Mouse (Mus musculus): Measurements from ENCODE around the gene Prkar2a. TPM values are rescaled to one million over a fixed set of nuclear protein-coding genes. Genes with fewer than 3 reads are reported as not detected.

The Prkar2a gene
- polyA plus RNA-seq, 1 experiment = 0.02 TPM

DNA sequence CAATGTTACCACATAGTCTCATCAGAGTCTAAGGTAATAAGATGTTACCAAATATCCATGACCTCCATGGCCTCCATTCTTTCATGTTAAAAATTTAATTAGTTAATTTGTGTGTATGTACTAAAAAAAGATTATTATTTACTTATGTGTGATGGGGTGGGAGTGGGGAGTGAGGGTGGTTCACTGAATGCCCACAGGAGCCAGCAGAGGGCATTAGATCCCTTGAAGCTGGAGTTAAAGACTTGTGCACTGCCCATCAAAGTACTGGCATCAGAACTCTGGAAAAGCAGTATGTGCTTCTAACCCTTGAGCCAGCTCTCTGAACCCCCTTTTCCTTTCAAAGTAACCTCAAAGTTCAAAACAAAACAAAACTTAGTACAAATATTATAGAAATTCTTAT lies 39.9 kb downstream of the Prkar2a start:
- TF ChIP-seq GATA1 (IDR thresholded peaks at IDR 0.05; ENCODE audit: low read length) = no peak

DNA sequence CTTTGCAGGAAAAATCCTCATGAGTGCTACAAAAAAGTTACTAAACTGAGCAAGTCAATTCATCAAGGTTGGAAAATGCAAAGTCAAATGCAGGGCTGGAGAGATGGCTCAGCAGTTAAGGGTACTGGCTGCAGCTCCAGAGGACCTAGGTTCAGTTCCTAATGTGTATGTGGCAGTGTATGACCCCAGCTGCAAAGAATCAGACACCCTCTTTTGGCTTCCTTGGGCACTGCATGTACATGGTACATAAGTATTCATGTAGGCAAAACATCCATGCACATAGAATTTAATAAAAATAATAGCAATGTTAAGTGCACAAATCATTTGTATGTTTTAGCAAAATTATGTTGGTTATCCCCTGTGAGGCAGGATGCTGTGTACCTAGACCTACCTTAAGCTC lies 43.3 kb downstream of the Prkar2a start:
- no peak for TF ChIP-seq GATA1 (IDR thresholded peaks at IDR 0.05; ENCODE audit: low read length)

DNA sequence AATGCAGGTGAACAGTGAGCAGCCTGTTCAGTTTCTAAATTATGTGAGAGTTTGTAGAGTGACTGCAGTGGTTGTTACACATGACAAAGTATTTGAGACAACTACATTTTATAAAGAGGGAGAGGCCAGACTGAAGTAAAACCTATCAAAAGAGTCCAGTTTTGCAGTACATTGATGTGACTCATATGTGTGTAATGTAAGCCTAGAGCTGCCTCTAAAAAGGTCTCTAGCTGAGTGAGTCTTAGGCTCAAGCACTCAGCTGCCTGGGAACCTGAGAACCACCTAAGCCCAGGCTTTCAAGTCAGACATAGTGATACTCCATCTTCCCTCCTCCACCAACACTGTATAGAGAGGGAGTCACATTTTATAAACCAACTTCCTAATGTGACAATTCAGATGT lies 45.5 kb downstream of the Prkar2a start:
- no peak for TF ChIP-seq GATA1 (IDR thresholded peaks at IDR 0.05; ENCODE audit: low read length)

DNA sequence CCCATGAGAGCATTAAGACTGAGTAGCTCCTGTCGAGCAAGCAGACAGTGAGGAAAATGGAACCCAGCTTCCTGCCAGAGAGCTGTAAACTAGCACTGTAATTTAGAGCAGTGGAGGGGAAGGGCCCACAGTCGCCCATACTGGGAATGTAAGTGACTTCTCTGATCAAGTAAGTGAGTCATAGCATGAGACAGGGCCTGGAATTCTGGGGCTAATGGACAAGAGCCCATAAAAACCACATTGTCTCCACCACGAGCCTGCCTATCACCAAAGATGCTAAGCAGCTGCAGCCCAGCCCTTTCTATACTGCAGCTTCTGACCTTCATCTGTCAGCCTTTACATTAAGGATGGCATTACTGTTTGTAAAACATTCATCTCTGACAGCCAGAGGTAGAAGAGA lies 50.1 kb downstream of the Prkar2a start:
- TF ChIP-seq GATA1 (IDR thresholded peaks at IDR 0.05; ENCODE audit: low read length) = no peak

DNA sequence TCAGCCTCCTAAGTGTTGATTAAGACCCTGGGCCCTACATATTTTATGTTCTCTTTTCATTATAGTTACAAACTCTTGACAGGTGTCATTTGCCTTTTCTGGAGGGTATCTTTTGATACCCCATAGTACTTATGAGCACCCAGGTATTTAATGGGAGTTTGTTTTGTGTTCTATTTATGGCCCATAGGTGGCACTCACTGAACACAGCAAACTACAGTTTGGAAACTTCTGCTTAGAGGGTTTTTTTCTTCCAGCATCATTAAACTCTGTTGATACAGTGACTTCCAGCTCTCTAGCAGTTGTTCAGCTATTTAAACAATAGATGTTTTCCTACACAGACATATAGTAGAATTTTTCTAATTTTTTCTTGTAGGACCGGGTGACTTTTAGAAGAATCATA lies 50.9 kb downstream of the Prkar2a start:
- no peak for TF ChIP-seq GATA1 (IDR thresholded peaks at IDR 0.05; ENCODE audit: low read length)

DNA sequence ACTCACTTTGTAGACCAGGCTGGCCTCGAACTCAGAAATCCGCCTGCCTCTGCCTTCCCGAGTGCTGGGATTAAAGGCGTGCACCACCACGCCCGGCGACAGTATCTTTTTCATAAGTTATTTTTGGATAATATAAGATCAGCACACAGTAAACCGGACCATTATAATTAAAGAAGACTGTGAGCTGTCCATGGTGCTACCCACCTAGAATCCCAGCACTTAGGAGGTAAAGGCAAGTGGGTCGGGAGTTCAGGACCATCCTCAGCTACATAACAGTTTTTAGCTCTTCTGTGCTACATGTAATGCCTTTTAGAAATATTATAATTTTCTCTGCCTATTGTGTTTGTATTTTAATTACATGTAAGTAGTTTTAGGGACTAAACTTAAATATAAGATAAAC lies 52.9 kb downstream of the Prkar2a start:
- TF ChIP-seq GATA1 (IDR thresholded peaks at IDR 0.05; ENCODE audit: low read length) = no peak

DNA sequence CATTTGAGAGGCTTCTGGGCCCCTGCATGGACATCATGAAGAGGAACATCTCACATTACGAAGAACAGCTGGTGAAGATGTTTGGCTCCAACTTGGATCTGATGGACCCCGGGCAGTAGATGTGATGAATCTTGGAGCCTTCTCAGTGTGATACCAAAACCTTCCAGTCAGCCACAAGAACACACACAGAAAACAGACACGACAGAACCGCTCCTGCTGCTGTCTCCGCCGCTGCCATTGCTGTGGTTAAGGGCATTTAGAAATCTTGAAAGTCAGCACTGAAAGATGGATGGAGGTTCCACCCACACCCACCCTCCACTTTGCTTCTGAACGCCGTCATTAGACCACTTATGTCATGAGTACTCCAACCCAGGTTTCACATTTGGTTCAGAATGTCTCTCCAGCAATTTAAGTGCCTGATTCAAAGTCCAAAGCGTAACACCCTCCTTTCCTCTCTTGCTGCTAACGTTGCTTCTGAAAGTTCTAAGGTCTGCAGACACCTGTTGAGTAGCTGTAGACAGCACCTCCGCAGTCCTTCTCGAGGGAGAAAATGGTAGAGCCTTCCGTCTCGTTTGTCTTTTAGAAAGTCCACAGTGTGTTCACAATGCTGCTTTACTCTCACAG lies 57.9 kb downstream of the Prkar2a start:
- TF ChIP-seq GATA1 (IDR thresholded peaks at IDR 0.05; ENCODE audit: low read length) = no peak

DNA sequence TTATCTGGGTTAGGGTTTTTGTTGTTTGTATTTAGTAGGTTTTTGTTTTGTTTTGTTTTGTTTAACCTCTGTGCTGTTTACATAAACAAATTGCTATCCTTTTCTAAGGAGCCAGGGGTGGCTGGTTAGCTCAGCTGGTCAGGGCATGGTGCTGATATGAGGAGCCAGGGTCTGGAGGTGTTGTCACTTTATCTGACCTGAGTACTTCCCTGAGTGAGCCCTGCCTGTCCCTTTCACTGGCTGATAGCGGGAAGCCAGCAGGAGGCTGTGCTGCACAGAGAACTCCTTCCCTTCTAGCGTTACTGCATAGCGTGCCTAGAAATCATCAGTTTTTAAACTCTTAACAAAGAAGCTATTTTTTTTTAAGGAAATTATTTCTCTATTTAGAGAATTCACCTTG lies 58.6 kb downstream of the Prkar2a start:
- no peak for TF ChIP-seq GATA1 (IDR thresholded peaks at IDR 0.05; ENCODE audit: low read length)

DNA sequence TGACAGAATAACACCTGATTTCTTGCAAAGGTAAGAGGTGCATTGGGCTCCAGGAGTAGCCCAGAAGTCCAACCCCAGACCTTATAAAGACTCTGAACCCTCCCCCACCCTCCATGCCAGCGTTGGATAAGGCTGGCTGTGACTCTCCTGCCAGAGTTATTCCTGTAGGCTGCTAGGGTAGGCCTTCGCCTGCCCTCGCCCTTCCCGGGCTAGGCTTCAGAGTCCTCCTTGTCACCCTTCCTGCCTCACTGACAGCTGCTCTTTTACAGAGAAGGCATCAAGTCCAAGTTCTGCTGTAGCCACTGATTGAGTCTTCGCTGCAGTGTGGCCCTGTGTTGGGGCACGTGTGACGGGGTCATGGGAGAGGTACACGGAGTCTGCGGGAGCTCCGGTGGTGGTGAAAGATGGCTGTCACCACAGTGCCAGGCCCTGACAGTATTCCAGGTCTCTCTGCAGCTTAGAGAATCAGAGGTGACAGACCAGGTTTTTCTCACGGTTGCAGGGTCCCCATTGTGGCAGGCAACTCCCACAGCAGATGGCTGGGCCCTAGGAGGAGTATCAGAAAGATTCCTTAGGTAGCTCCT lies 59.6 kb downstream of the Prkar2a start:
- TF ChIP-seq GATA1 (IDR thresholded peaks at IDR 0.05; ENCODE audit: low read length) = no peak

DNA sequence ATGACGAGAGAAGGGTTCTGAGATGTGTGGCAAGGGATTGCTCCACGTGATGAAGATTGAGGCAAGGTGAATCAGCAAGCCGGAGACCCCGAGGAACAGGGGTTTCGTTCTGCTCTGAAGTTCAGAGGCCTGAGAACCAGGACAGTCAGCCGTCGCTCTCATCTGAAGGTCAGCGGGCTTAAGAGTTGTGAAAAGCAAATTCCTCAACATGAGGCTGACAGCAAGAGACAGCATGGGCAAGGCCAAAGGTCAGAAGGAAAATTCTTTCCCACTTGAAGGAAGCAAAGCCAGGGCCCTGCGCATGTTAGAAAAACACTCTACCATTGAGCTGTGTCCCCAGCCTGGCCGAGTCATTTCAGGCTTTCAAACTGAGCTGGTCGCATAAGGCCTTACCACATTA lies 61.5 kb downstream of the Prkar2a start:
- TF ChIP-seq GATA1 (IDR thresholded peaks at IDR 0.05; ENCODE audit: low read length) = no peak

DNA sequence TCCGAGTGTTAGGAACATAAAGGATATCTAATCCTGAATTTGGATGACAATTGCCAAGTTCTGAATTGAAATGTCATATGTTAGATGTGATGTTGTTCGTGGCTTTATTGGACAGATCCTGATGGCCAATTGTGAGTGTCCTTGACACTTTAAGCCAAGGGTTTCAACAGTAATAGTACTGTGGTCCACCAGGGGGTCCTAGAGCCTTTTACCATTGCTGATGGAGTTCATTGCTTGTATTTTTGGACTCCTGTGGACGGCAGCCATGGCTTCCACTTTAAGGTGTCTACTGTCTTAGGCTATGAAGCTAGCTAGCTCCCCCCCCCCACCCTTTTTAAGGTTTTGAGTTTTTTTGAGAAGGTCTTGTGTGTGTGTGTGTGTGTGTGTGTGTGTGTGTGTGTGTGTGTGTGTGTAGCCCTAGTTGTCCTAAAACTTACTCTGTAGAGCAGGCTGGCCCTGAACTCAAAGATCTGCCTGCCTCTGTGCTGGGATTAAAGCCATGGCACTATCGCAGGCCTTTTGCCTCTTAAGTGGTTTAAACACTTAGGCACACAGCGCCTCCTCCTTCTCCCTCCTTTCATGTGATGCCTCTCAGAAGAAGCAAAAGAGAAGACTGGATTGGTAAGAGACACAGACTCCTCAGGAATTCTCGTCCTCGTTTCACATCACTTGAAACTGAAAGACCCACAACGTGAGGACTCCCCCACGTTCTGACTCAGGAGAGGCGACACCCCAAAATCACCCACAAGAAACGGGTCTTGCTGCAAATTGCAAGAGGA lies 63.2 kb downstream of the Prkar2a start:
- TF ChIP-seq GATA1 (IDR thresholded peaks at IDR 0.05; ENCODE audit: low read length) = no peak

DNA sequence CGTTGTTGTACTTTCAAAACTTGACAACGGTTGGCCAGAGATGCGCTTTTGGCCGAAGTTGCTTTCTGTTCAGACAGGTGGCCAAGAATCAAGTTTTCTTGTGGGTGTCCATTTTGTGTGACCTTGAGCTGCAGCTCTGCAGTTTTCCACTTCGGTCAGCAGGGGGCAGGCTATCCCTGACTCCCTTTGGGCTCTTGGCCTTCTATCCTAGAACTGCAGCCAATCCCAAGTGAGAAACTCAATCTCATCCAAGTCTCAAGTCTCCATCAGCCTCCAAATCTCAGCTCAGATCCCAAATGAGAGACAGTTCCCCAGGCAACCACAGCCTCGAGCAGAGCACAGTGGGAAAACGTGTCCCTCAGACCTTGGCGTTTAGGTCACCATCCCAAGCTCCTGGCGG lies 64.2 kb downstream of the Prkar2a start:
- no peak for TF ChIP-seq GATA1 (IDR thresholded peaks at IDR 0.05; ENCODE audit: low read length)

DNA sequence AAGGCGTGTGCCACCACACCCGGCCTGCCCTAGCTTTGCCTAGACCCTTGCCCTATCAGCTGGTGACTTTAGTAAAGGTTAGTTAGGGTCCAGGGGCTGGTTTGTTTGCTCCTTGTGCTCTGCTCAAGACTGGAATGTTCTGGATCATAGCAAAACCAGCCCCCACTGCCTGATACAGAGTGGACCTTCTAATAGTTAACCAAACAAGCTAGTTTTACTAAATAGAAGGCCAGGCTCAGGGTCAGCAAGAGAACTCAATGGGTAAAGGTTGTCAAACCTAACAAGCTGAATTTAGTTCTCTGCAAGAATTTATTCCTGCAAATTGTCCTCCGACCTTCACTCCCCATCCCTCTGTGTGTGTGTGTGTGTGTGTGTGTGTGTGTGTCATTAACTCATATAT lies 64.9 kb downstream of the Prkar2a start:
- TF ChIP-seq GATA1 (IDR thresholded peaks at IDR 0.05; ENCODE audit: low read length) = no peak

DNA sequence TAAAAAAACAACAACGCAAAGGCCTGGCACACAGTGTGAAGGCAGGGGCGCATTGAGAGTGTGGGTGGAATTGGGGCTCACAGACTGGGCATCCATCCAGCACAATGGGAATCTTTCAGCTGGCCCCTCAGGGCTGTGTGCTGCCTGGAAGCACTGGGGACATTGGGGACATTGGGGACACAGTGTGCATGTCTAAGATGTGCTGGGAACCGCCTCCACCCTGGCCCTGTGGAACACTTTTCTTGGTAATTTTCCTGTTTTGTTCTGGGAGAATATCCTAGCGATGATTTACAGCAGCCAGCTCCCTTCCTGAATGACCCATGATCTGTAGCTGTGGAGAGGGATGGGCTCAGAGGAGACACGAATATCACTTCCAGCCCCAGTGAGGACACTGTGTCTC lies 65.3 kb downstream of the Prkar2a start:
- TF ChIP-seq GATA1 (IDR thresholded peaks at IDR 0.05; ENCODE audit: low read length) = no peak

DNA sequence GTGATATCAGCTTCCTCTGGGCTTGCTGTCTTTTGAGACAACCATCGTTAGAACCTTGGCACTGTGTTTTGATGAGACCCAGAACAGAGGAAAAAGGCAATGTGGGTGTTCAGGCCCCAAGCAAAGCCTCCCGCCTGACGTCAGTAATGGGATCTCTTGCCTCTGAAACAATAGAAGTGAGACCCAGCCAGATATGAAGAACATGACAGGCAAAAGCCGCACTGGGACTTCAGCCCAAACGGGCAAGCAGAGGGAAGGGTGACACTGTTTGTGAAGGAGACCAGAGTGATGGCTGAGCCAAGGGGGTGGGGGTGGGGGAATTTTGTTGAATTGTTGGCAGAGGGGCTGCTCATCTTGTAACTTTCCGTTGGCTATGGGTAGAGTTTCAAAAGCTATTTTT lies 68.3 kb downstream of the Prkar2a start:
- no peak for TF ChIP-seq GATA1 (IDR thresholded peaks at IDR 0.05; ENCODE audit: low read length)

DNA sequence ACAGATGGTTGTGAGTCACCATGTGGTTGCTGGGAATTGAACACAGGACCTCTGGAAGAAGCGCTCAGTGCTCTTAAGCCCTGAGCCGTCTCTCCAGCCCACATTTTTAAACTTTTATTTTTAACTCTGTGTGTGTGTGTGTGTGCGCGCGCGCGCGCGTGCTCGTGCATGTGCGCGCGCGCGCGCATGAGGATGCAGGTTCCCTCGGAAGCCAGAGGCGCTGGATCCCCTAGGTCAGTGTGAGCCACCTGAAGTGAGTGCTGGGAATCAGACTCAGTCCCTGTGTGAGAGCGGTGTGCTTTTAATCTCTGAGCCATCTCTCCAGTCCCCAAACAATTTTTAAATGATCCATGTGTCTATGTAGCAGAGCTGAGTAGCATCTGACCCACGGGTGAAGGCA lies 70.0 kb downstream of the Prkar2a start:
- no peak for TF ChIP-seq GATA1 (IDR thresholded peaks at IDR 0.05; ENCODE audit: low read length)

DNA sequence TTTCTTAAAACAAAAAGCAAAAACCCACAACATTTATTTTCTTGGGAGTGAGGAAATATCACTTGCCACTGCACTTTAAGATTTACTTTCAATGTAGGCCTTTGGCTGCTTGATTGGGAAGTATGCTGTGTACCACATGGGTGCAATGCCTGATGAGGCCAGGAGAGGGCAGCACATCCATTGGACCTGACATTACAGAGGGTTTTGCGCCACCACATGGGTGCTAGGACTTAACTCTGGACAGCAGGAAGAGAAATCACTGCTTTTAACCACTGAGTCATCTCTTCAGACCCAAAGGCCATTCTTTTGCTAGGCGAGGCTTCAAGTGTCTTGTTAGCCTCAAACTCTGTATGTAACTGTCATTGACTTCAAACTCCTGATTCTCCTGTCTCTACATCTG lies 70.7 kb downstream of the Prkar2a start:
- TF ChIP-seq GATA1 (IDR thresholded peaks at IDR 0.05; ENCODE audit: low read length) = no peak

Measured in G1E-ER4 (cell line).